Mouse (Mus musculus): ENCODE results near the gene Dhfr. TPM values are rescaled to one million over a fixed set of nuclear protein-coding genes. Genes with fewer than 3 reads are reported as not detected.

Dhfr gene
- polyA plus RNA-seq, 1 experiment from 2014 or later: 15.1 TPM

Other genes starting within 250 kb of the Dhfr start
- 0.71 and 1.2 TPM in 2 replicates for gene Rasgrf2, start 223.1 kb upstream of the Dhfr start, polyA plus RNA-seq (2015; fragmentation: Nextera tagmentation; extraction: Ambion mirVana)
- gene Gm20379, start 48.7 kb upstream of the Dhfr start, polyA plus RNA-seq (2015; fragmentation: Nextera tagmentation; extraction: Ambion mirVana): 0.75 and 1.2 TPM in 2 replicates
- gene Msh3, start 277 bp downstream of the Dhfr start, polyA plus RNA-seq (2015; fragmentation: Nextera tagmentation; extraction: Ambion mirVana): 20.4 and 23.6 TPM in 2 replicates
- 0.08 and 0.13 TPM in 2 replicates for gene Ankrd34b, start 71.2 kb downstream of the Dhfr start, polyA plus RNA-seq (2015; fragmentation: Nextera tagmentation; extraction: Ambion mirVana)
- gene Fam151b, start 129.3 kb downstream of the Dhfr start, polyA plus RNA-seq (2015; fragmentation: Nextera tagmentation; extraction: Ambion mirVana): 0.22 and 0.26 TPM in 2 replicates
- 8.2 and 8.6 TPM in 2 replicates for gene Zfyve16, start 176.1 kb downstream of the Dhfr start, polyA plus RNA-seq (2015; fragmentation: Nextera tagmentation; extraction: Ambion mirVana)
- gene Spz1, start 221.4 kb downstream of the Dhfr start, polyA plus RNA-seq (2015; fragmentation: Nextera tagmentation; extraction: Ambion mirVana): not detected in 2 replicates